Mouse (Mus musculus) C3H10T1/2 (cell line): ENCODE results near the gene Rnf25. TPM values are rescaled to one million over a fixed set of nuclear protein-coding genes. Genes with fewer than 3 reads are reported as not detected.

Experiments
- polyA plus RNA-seq, 2 experiments: library from polyadenylated mRNA; unstranded; fragments of >200 nt; fragmentation: generic; extraction: Trizol; gene quantifications; one replicate each; pipeline ENCODE4 v1.2.1; 2012; ENCODE audit warnings: missing spikeins in 2 of 2

Rnf25 gene
- polyA plus RNA-seq, result 10 to 100 TPM; 18.7 to 39.7 TPM

GRCm38 (mm10) chr1:74601267-74601962 lies at the start of gene Rnf25, which contains the start of gene Stk36:
TSS of gene Rnf25 (minus strand) at chr1:74601397.
TSS of gene Stk36 (plus strand) at chr1:74601445.

GRCm38 (mm10) chr1:74587773-74588445 lies 13.3 kb downstream of the Rnf25 start, which contains the start of the genes Zfp142 and Bcs1l:
TSS of gene Zfp142 (minus strand) at chr1:74588246.
TSS of gene Bcs1l (plus strand) at chr1:74588289.

GRCm38 (mm10) chr1:74544184-74544583 lies 57.0 kb downstream of the Rnf25 start, which contains the start of gene Usp37:
TSS of gene Usp37 (minus strand) at chr1:74544284.

Other genes starting within 250 kb of the Rnf25 start
- gene Catip, start 239.3 kb downstream of the Rnf25 start, polyA plus RNA-seq, result under 1 TPM in 1 of 2 experiments, not detected in 1; 0.19 TPM
- gene Slc11a1, start 226.2 kb downstream of the Rnf25 start, polyA plus RNA-seq, result 1 to 10 TPM in 1 of 2 experiments, under 1 TPM in 1; 0.58 to 1.7 TPM
- gene Ctdsp1, start 209.9 kb downstream of the Rnf25 start, polyA plus RNA-seq, result 100 to 1,000 TPM in 1 of 2 experiments, 10 to 100 TPM in 1; 71.9 to 105 TPM
- under 1 TPM in 1 of 2 experiments, not detected in 1; 0.11 TPM for gene Vil1, start 192.0 kb downstream of the Rnf25 start, polyA plus RNA-seq
- 10 to 100 TPM; 13.1 to 22.0 TPM for gene Cnot9, start 95.3 kb downstream of the Rnf25 start, polyA plus RNA-seq
- under 1 TPM; 0.18 to 0.83 TPM for gene Plcd4, start 58.5 kb downstream of the Rnf25 start, polyA plus RNA-seq
- 1 to 10 TPM in 1 of 2 experiments, under 1 TPM in 1; 0.22 to 1.4 TPM for gene Usp37, start 57.1 kb downstream of the Rnf25 start, polyA plus RNA-seq
- 1 to 10 TPM; 1.3 to 6.7 TPM for gene Zfp142, start 13.2 kb downstream of the Rnf25 start, polyA plus RNA-seq
- 10 to 100 TPM; 15.6 TPM for gene Bcs1l, start 13.1 kb downstream of the Rnf25 start, polyA plus RNA-seq
- gene Stk36, start within 50 bp of the Rnf25 start, polyA plus RNA-seq, result 1 to 10 TPM; 1.5 to 5.7 TPM
- gene Ttll4, start 60.3 kb upstream of the Rnf25 start, polyA plus RNA-seq, result 1 to 10 TPM; 2.2 to 4.2 TPM
- under 1 TPM in 1 of 2 experiments, not detected in 1; 0.02 TPM for gene Cyp27a1, start 112.2 kb upstream of the Rnf25 start, polyA plus RNA-seq
- gene Prkag3, start 147.8 kb upstream of the Rnf25 start, polyA plus RNA-seq, result under 1 TPM; 0.01 to 0.06 TPM
- under 1 TPM in 1 of 2 experiments, not detected in 1; 0.33 TPM for gene Wnt6, start 170.5 kb upstream of the Rnf25 start, polyA plus RNA-seq
- gene Wnt10a, start 190.1 kb upstream of the Rnf25 start, polyA plus RNA-seq, result under 1 TPM in 1 of 2 experiments, not detected in 1; 0.01 TPM